Mouse (Mus musculus): ENCODE results near the gene Ptprt. TPM values are rescaled to one million over a fixed set of nuclear protein-coding genes. Genes with fewer than 3 reads are reported as not detected.

Ptprt gene
- total RNA-seq, 2 experiments from 2014 or later, result 0.41 to 0.59 TPM

DNA sequence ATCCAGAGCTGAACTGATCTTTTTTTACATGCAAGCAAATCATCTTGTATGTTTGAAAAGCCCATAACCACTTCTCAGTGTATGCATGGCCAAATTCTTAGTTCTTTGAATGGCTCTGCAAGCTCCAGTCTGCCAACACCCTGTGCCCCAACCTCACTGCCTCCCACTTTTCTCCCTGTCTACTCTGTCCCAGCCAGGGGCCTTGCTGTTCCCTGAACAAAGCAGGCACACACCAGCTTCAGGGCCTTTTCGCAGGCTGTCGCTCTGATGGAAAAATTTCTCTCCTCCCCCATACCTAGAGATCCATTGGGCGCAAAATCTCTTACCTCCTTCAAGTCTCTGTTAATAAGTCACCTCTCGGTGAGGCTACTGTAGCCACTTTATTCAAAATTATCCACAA, 610.7 kb downstream of the Ptprt start:
- DNase-seq, result no peak
- intact Hi-C loops (cut with DNase I), result no loop called here

DNA sequence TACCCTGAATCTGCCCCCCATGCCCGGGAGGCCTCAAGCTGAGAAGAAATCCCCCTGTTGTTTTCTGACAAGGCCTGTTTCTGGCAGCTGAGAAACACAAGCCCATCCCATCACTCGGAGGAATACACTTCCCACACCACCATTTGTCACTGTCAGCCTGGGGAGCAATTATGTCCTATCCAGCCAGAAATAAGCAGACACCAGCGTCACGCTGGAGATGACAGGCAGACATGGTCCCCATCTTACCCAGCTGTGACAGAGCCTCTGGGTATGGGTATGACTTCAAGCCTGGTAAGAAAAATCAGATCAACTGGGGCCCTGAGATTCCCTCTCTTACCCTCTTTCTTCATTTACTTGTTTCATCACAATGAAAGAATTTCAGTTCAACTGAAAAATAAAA, 625.3 kb downstream of the Ptprt start:
- no peak for DNase-seq
- intact Hi-C loops (cut with DNase I), result no loop called here

DNA sequence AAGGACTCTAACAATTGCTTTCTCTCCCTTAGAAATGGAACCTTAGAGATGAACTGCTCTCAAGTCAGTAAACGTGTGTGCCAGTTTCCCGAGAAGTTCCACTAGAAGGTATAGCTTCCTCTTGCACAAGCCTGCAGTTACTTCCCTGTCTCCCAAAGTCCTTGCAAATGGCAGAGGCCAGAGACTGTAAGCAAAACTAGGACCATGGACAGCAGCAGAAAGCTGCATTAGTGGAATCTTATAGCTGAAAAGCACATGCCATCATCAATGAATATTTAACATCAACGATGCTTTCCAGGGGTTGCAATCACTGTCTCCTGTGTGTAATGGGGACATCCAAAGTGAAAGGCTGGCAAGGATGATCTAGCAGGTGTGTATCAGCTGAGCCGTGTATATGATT, 629.3 kb downstream of the Ptprt start:
- DNase-seq, result peak in 1 of 2 experiments; percentile 9
- intact Hi-C loops (cut with DNase I), result no loop called here

DNA sequence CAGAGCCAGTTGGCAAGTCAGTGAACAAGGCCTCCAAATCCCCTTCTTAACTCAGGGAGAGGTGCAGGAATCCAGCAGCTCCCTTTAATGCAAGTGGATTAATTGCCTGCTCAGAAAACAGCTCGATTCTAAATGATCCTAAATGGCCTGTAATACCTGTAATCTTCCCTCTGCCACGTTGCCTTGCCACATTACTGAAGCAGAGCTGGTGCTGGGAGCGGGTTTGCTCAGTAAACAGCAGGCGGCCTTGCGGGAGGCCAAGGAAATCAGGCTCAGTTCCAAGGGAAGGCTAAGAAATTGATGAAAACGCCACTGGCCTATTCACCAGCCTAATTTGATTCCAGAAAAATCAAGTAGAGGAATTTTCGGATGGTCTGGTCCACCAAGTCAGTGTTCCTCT, 659.9 kb downstream of the Ptprt start:
- intact Hi-C loops (cut with DNase I), result no loop called here
- DNase-seq, result no peak

DNA sequence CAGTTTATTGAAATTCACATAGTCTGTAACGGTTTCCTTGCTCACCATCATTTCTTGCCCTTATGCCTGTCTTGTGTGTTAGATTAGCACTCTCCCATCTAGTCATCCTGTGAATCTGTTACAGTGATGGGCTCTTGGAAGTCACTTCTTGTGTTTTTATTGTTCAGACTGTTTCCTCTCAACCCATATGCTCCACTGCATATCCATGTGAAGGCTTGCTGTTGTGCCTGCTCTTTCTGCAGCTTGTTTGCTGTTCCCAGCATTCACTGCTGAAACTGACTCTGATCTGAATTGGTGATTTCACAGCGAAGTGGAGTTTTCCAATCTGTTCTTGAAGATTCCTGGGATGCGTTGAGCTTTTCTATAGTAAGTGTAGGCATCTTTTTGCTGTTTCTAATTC, 678.6 kb downstream of the Ptprt start:
- no peak for DNase-seq
- intact Hi-C loops (cut with DNase I), result no loop called here

DNA sequence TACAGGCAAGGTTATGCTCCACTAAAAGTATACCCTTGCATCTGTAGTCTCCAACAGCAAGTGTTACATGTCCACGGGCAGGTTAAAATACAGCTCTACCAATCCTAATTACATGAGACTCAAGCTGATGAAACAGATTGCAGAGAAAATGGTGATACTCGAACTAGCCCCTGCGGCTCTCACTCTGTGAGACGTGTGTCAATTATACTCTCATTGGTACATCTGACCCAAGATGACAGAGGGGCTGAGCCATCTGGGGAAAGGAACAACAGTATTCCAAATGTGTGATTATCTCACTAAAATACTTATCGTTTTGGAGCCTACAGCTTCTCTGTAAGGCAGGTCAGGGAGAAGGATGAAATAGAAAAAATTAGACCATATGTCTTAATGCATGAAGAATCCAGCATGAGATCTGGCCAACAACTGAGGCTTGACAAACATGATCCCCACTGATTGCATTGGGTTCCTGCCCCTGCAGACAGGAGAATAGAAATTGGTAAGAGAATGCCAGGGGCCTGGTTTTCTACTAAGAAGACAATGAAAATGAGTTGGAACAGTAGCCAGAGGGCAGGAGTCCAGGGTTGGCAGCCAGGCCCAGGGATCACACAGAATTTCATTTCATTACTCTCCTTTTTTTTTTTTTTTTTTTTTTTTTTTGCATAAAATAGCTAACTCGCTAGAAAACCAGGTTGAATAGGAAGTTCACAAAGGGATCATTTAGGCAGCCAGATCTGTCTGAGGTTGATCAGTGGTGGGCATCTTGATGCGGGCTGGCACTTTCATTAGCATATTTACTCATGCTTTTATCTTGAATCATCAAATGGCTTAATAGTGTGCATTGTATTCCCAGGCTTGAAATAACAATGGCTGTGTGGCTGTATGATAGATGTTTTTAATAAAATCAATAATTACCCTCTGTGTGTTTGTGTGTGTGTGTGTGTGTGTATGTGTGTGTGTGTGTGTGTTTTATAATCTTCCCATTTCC, 699.5 kb downstream of the Ptprt start:
- intact Hi-C loops (cut with DNase I), result no loop called here
- DNase-seq, result no peak

DNA sequence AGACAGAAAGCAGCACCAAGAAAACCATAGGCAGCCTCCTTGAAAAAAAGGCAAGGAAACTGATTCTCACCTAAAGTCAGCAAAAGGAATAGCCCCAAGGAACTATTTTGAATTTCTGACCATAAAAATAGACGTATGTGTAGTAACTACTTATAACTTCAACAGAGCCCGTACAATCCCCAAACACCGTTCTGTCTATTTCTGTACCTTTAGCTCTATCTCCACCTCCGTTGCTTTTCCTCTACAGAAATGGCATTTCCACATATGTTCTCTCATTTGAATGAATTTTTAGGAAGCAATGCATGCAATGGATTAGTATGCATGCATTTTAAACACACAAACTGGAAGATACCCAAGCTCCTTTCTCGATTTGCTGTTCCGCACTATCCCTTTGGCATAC, 715.5 kb downstream of the Ptprt start:
- intact Hi-C loops (cut with DNase I), result no loop called here
- no peak for DNase-seq

DNA sequence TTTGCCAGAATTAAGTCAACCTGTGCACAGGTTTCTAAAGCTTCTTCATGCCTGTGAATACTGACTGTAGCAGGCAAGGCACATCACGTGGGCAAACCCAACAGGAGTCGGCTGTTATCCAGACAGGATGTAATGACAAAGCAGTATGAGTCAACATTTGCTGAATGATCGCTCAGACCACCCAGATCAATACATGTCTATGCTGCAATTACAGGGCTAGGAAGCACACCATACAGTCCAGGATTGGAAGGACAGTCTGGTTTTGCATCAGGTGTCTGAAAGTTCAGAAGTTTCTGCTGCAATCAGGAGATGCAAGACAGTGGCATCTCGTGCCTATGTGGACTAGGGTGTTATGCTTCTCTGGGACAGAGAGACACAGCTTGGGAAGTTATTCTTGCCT, 716.3 kb downstream of the Ptprt start:
- DNase-seq, result no peak
- intact Hi-C loops (cut with DNase I), result no loop called here

DNA sequence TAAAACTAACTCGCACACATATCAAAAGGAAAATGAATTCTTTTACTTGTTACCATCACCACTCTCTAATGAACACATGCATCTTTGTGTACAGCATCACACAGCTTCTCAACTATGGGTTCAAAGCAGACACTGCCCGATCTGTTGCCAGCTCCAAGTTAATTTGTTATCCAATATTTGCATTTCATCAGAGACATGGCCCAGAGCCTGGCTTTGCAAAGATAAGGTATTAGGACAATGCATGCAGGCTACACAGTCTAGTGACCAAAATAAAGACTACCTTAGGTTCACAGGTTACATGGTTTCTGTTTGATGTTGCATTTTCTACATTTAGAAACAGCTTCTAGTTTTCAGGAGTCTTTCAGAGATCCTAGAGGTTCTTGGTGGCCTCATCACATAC, 719.0 kb downstream of the Ptprt start:
- no peak for DNase-seq
- intact Hi-C loops (cut with DNase I), result no loop called here

DNA sequence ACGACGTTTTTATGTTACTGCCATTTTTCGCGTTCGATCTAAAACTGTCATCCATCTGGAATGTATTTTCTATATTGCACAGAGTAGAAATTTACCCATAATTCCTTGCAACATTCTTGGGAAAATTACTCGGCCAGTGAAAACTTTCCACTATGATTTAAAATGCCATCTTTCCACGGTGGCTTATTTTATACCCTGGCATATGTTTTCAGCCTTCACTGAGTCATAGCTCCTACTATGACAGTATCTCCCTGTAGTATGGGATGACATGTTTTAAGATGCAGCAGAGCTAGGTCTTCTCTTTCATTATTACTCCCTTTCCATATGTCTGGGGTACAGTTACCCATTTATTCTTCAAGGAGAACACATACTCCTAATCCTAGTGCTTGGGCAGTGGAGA, 753.7 kb downstream of the Ptprt start:
- no peak for DNase-seq
- intact Hi-C loops (cut with DNase I), result no loop called here

DNA sequence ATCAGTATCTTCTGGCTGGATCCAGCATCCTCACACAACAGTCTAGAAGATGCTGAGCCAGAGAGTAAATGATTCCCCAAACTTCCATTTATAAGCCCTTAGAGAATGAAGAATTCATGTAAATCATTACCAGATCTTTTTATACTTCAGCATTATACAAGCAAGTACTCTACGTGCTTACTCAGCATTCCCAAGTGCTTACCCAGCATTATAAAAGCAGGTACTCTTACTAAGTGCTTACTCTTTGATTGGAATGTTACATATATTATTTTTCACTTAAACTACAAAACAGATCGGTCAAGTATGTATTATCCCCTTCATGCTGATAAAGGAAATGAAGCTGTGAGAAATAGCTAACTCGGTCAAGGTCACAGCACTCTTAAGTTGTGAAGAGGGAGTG, 758.8 kb downstream of the Ptprt start:
- no peak for DNase-seq
- intact Hi-C loops (cut with DNase I), result no loop called here

DNA sequence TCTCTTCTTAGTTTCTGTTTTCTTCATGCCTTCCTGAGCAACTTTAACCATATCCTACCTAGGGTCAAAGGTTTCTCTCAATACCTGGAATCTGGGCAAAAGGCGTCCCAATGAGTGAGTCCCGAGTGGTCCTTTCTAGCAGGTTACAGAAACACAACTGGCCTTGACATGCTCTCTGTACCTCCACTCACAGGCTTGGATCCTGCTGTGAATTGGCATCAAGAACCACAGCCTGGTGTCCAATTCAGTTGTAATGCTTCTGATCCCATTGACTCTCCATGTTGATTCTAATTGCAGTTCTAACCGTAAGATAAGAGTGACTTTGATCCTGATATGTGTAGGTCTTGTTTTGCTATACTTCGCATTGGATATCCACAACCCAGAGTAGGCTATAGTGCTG, 776.5 kb downstream of the Ptprt start:
- no peak for DNase-seq
- intact Hi-C loops (cut with DNase I), result no loop called here

DNA sequence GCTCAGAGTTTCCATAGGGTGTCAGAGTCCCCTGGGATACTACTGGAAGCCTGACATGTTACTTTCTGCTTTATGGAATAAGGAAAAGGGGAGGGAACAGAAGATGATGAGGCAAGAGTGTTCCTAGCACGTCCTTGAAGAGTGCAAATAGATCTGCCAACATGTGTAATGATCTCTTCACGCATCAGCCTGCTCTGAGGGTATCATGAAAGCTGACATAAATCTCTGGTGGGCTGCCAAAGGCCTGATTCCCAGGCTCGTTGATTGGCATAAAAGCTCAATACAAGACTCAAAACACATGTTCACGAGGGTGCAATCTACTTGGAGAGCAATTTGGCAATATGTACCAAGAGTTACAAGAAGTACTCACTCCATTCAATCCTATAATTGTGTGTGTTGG, 778.4 kb downstream of the Ptprt start:
- intact Hi-C loops (cut with DNase I), result no loop called here
- no peak for DNase-seq

DNA sequence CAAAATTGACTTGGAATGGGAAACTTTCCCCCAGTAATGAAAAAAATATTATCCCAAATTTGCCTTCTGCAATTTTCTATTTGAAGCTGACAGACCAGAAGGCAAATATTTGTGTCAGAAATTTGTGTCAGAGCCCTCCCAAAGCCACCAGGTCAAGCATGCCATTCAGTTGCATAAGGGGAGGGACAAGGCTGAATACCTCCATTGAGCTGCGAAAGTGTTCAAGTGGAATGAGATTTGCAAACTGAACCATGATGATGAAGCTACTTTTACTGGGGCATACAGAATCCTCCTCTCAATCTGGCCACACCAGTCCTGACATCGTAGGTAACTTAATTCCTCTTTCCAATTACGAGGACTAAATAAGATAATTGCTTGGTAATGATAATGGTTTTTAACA, 780.0 kb downstream of the Ptprt start:
- DNase-seq, result no peak
- intact Hi-C loops (cut with DNase I), result no loop called here

DNA sequence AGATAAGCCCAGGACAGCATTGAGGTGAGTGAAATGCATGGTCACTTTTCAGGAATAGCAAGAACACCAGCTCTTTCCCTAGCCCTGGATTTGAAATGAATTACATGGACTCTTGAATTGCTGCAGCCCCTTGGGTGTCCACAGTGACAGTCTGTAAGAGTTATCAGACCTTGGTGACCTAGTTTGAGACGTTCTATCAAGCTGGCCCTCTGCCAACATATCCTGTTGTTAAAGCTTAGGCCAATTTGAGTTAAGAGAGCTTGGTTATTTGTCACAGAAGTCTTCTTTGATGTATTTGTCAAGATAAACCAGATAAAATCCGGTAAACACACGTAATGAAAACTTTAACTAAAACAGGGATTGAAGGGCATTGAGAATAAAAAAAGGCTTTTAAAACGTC, 795.7 kb downstream of the Ptprt start:
- intact Hi-C loops (cut with DNase I), result no loop called here
- no peak for DNase-seq

DNA sequence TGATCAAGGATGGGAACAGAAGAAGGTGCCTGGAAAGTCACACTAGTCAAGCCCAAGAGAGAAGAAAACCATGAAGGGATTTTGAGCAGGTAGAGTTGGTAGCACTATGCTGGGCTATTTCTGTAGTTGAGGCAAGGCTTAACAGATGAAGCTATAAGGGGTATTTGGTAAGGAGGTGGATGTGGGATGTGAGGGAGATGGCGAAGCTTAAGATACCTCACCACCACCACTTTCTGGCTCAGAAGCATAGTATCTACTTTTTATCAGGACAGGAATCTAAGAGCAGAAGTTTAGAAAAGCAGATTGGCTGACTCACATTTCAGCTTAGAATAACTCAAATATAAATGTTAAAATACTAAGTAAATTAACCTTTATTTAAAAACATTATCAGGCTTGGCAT, 802.1 kb downstream of the Ptprt start:
- no peak for DNase-seq
- intact Hi-C loops (cut with DNase I), result no loop called here

DNA sequence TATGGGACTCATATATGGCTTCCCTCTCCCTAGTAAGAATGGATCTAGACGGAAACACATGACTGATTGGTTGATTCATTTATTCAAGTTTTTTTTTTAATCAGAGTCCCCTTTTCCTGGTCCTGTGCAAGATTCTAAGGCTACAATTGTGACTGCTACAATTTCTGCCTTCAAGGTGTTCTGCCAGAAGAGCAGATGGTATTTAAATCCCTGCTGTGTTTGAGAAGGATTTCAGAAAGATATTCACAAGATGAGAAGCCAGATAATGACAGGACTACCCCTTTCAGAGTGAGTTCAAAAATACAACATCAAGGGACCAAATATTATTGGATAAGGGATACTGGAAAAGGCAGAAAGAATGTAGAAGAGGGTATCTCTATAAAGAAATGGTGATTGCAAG, 802.6 kb downstream of the Ptprt start:
- no peak for DNase-seq
- intact Hi-C loops (cut with DNase I), result no loop called here

DNA sequence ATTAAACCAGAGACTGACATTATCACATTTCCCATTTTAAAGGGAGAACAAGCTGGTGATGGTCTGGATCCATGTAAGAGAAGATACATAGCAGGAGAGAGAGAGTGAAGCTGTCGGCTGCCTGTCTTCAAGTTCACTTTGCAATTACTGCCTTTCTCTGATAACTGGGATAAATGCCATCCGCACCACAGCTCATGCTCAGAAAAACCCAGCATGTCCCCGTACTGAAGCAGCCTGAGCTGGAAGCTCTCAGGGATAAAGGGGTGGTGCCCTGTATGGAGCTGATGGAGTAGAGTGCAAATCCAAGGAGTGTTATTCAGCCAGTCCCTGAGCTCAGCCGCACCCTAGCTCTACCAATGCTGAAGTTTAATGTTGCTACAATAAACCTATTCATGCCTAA, 825.9 kb downstream of the Ptprt start:
- intact Hi-C loops (cut with DNase I), result no loop called here

DNA sequence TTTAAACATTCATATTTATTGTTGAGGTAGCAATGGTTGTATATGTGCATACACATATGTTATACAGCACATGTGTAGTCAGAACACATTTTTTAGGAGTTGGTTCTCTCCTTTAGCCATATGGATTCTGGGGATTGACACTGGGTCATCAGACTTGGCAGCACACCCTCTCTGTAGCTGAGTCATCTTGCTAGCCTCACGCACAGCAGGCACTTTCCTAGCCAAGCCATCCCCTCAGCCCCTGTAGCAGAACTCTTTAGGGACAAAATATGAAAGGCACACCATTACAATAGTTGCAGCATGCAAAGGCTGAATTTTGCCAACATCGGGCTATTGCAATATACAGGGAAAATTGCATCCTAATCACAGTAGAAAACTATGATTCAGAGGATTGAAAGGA, 827.1 kb downstream of the Ptprt start:
- DNase-seq, result no peak
- intact Hi-C loops (cut with DNase I), result no loop called here

More for the DNA sequence above, 825.9 kb downstream of the Ptprt start:
- no peak for DNase-seq

DNA sequence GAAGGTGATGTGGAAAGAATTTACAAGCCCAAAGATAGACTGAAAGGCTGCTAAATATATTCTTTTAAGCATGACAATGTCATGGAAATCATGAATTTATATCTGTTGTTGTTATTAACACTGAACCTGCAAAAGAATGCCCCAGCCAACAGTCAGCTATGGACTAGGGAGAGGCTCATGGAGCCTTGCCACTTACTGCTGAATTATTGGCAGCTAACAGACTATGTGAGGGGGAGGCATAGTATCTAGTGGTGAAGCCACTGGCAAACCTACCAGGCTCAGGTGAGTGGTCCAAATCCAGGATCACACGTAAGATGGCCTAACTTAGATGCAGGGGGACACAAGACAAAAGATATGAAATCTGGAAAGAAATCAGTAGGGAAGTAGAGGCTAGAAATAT, 847.6 kb downstream of the Ptprt start:
- DNase-seq, result no peak
- intact Hi-C loops (cut with DNase I), result no loop called here

DNA sequence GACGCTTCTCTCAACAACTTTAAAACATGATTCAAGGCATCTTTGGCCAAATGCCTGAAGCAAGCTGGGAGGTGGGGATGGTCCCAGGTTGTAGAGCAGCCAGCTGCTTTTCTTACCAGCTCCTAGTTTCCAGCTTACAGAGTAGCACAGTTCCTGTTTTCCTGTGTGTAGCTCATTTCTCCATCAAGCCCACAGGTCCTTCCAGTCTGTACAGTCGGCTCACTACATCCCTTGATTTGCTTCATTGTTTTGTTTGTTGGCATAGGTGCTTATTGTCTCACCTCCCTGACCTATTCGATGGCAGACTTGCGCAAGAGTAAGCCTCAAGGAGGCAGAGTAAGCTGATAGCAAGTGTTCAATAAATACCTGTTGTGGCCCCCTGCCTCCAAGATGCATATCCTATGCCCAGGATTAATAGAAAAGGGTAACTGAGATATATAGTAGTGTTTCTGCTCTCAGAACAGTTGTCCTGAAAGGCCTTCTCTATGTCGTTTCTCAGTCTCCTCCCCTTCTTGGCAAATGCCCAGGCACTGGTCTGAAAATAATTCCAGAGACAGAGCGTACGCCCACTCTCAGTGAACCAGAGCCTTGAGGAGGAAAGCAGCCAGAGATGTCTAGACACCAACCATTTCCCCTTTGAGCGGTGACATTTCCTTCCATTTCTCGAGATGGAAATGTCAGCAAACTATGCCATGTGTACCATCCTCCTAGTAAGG, 852.7 kb downstream of the Ptprt start:
- intact Hi-C loops (cut with DNase I), result no loop called here
- DNase-seq, result peak; percentile 4 to 36
